Mouse (Mus musculus): Measurements from ENCODE around the gene Pphln1.

The Pphln1 gene

GRCm38 (mm10) chr15:93503201-93503745 lies 105.1 kb downstream of the Pphln1 start:
- no peak for DNase-seq (ENCODE audit: low spot score in 2 of 2)

DNA sequence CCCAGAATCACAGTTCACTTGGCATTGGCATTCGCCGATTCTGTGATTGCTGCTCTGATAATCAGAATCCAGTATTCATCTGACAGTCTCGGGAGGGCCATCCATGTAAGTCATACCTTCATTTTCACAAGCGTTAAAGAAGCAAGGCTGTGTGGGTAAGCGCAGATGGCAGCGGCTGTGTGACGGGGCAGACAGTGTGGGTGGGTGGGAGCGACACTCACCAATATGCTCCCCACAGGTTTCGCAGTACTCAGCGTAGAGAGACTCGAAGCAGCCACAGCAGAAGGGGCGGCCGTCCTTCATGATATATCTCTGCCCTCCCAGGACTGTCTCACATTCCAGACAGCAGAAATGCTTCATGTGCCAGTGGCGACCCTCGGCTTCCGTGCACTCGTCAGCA lies 106.7 kb downstream of the Pphln1 start:
- no peak for DNase-seq (ENCODE audit: low spot score in 2 of 2)

GRCm38 (mm10) chr15:93510690-93511336 lies 112.7 kb downstream of the Pphln1 start:
- no peak for DNase-seq (ENCODE audit: low spot score in 2 of 2)

DNA sequence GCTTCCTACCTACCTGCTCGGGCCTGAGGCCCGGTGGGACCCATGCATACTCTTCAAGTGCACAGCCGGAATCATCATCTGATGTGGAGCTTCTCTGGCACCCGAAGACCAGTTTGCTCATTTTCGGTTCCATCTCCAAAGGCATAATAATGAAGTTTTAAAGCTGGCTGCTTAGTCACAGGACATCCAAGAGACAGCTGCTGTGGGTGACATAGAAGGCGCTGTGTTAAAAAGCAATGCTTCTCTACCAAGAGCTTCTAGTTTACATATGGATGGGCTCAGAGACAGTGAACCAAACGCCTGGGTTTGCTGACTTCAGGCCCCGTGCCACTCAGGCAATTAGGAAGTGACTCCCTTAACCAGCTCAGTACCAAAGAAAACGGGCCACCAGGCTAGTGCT lies 114.3 kb downstream of the Pphln1 start:
- no peak for DNase-seq (ENCODE audit: low spot score in 2 of 2)

GRCm38 (mm10) chr15:93513939-93514341 lies 115.8 kb downstream of the Pphln1 start:
- DNase-seq (ENCODE audit: low spot score in 2 of 2), result no peak

DNA sequence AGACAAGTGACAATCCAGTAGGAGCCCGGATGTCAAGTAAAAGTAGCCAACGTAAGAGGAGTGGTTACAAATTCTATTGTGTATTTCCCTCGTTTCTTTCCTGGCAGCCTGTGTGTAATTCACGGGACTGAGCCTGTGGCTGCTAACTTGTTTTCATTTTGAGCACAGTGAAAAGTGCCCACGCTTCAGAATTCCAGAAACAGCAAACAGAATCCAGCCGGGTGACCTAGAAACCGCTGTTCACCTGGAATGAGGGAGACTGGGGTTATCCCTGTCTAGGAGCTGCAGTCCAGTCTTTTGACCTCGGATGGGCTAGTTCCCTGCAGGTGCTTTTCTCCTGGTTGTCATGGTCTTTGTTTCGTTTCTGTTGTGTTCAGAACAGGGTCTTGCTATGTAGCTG lies 117.2 kb downstream of the Pphln1 start:
- no peak for DNase-seq (ENCODE audit: low spot score in 2 of 2)

- peak; percentile 33 to 40 for DNase-seq (ENCODE audit: low spot score in 2 of 2)
These were observed 118.9 kb downstream of the Pphln1 start for GRCm38 (mm10) chr15:93517022-93517565.

DNA sequence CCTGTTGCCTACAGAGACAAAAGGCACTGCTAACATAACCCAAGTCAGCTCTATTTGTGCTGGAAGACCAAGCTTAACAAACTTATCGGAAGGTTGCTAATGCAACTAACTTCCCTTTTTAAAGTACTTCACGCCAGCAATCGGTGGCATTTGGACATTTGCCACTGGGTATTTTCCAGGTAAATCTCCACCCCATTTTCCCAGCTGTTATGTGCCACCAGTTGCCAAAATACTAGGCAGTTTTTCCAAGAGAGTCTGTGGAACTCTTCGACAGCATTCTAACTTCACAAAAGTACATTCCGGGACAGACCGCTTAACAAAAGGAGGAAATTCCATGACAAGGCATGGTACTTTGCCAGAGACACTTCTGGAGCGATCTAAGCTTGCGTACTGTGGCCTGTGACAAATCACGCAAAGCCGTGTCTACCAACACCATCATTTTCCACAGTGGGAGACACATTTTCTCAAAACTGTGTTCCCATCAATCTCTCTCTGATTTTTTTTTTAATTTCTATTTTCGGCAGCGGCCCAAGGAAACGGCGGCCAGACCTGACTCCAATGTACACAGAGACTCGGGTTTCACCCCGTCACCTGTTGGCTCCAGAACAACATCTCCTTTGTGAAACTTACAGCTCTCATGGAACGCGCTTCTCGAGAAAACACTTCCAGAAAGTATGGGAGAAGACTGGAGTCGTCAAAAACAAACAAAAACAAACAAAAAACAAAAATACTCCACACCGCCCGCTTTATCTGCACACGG lies 120.2 kb downstream of the Pphln1 start:
- DNase-seq (ENCODE audit: low spot score in 2 of 2), result peak; percentile 77 to 78

DNA sequence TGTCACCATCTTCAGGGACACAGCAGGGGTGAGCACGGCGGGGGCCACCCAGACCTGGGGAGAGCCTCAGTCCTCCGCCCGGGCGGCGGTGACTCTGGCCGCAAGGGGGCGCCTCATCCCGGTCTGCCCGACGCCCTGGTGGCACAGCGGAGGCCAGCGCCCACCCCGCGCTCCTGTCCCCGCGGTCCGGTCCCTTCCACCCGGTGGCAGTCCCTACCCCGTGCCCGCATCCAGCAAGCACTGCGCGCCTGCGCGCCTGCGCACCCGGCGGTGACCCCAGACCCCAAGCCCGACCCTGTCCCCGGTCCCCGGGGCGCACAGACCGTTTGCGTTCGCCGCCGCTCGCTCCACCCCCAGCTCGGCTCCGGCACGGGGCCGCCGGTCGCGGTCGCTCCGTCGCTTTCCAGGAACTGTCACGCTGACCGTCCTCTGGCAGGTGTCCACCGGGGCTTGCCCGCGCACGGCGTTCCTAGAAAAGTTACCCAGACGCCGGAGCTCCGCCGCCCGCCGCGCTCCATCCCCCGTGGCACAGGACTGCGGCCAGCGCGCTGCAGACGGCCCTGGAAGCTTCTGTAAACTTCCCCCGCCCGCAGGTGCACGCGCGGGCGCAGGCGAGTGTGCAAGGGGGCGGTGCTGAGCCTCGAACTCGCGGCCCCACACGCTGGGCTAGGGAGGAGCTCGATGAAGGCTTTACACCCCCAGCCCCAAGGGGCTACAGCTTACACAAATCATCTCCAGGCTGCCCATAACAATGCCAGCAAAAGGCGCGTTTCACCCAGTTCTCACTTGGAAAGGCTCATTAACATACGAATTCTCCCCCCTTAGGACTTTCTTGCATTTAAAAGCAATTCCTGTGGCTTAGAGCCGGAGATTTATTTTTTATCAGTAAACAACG lies 121.0 kb downstream of the Pphln1 start:
- peak; percentile 81 to 85 for DNase-seq (ENCODE audit: low spot score in 2 of 2)

- DNase-seq (ENCODE audit: low spot score in 2 of 2), result peak; percentile 61 to 62
These were observed 122.0 kb downstream of the Pphln1 start for GRCm38 (mm10) chr15:93519836-93520826.

- DNase-seq (ENCODE audit: low spot score in 2 of 2), result peak; percentile 23 to 28
These were observed 123.1 kb downstream of the Pphln1 start for GRCm38 (mm10) chr15:93521088-93521786.

DNA sequence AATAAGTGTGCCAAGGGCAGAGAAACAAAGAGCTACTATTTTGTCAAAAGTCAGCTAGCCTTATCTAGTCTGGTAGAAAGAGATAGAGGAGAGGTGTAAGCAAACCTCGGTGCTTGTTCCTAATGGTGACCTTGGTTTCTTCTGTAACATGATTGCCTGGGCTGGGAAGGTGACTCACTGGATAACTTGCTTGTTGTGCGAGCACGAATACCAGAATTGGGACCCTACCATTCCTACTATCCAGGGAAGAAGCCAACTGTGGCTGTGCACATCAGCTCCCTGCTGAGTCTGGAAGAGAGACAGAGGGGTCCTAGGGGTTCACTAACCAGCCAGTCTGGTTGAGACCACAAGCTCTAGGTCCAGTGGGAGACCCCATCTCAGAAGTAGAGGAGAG lies 123.6 kb downstream of the Pphln1 start:
- DNase-seq (ENCODE audit: low spot score in 2 of 2), result no peak

- DNase-seq (ENCODE audit: low spot score in 2 of 2), result peak; percentile 9 to 17
These were observed 127.3 kb downstream of the Pphln1 start for GRCm38 (mm10) chr15:93525305-93525917.

- DNase-seq (ENCODE audit: low spot score in 2 of 2), result peak; percentile 6 to 27
These were observed 131.9 kb downstream of the Pphln1 start for GRCm38 (mm10) chr15:93529831-93530702.

DNA sequence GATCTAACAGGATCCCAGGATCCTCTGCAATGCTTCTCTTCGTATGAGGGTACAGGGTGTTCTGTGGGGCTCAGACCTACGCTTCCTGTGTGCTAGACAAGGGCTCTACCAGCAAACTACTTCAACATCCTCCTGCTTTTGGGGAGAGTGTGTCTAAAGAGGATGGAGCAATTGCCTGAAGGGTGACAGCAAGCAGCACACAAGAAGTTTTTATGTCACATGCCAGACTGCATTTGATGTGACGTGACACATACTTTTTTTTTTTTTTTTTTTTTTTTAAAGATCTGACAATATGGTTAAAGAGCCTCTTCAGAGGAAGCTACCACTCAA lies 132.5 kb downstream of the Pphln1 start:
- DNase-seq (ENCODE audit: low spot score in 2 of 2), result no peak

DNA sequence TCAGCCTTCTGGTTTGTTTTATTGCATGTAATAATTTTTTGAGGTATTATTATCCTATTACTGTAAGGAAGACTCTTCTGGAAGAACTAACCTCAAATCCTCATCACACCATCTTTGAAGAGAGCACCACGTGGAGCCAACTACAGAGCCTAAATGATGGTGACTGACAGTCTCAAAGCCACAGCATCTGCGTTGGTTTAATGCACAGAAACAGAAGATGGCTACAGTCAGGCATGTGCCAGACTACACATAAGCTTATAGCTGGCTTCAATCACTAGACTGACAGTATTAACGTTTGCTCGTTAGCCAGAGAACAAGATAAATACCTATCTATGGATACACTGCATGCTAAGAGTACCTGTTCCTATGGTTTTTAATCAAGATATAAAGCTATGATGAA lies 138.0 kb downstream of the Pphln1 start:
- DNase-seq (ENCODE audit: low spot score in 2 of 2), result no peak

GRCm38 (mm10) chr15:93537745-93538144 lies 139.6 kb downstream of the Pphln1 start:
- no peak for DNase-seq (ENCODE audit: low spot score in 2 of 2)

DNA sequence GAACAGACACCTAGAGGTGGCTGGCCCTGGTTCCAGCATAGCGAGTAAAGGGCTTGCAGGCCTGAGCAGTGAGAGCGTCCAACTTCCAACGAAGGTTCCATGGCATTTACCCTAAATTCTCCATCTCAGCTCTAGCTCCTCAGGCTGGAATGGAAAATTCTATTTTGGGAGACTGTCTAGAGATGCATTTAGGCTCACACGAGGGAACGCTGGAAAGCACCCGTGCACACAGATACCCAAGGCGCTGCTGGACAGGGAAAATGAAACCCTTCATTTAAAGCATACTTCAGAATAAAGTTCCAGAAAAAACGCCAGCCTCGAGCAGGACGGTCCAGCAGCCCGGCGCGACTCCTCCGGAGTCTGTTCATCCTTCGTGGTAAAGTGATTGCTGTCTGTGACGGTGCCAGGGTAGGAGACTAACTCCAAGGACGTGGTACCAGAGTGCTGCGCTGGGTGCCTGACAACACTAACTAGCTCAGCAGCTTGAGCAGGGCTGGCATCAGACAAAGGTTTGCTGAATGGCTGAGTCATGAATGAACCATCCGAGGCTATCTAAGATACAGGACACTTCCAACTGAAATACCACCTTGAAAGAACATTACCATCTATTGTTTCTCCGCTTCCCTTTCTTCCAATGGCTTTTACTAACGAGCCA lies 140.5 kb downstream of the Pphln1 start:
- no peak for DNase-seq (ENCODE audit: low spot score in 2 of 2)

Data from heart, adult 9 months (tissue).